Mouse (Mus musculus): ENCODE measurements around the gene Il2ra. TPM values are rescaled to one million over a fixed set of nuclear protein-coding genes. Genes with fewer than 3 reads are reported as not detected.
A peak's percentile ranks its signal among the peaks of the same experiment; 100 is the strongest.

Gene Il2ra
- polyA plus RNA-seq, 1 experiment = not detected

DNA sequence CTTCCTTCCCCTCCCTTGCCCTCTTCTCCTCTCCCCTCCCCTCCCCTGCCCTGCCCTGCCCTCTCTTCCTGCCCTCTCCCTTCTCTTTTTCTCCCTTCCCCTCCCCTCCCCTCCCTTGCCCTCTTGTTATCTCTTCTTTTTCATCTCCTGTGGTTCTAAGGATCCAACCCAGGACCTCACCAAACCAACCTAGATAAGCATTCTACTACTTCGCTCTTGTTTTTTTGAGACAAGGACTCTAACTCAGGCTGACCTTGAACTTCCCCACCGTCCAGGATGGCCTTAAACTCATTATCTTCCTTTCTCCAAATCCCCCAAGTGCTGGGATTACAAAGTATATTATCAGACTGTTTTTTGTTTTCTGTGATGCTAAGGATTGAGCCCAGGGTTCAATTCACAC is 10.2 kb downstream of the Il2ra start:
- no peaks in the 10 kb centered on the region for H3K27me3 ChIP-seq (ENCODE audit: control insufficient read depth, insufficient read depth, insufficient read length)
- TF ChIP-seq SRF (IDR thresholded peaks at IDR 0.05; ENCODE audit: control insufficient read depth, insufficient read length, low read depth) = no peak
- no peak for TF ChIP-seq MYOG (IDR thresholded peaks at IDR 0.05; ENCODE audit: control insufficient read depth in 1 of 3, insufficient read depth in 1 of 3, insufficient read length in 2 of 3, low read depth in 2 of 3)
- TF ChIP-seq POLR2AphosphoS2 (IDR thresholded peaks at IDR 0.05; ENCODE audit: insufficient read length, low read depth) = no peak
- no peak for TF ChIP-seq CEBPB (IDR thresholded peaks at IDR 0.05; ENCODE audit: insufficient read depth, poor library complexity, severe bottlenecking)
- no peak for TF ChIP-seq E2F4 (IDR thresholded peaks at IDR 0.05; ENCODE audit: insufficient read depth)
- TF ChIP-seq MAX (IDR thresholded peaks at IDR 0.05; ENCODE audit: low read depth) = no peak
- no peak for TF ChIP-seq POLR2A (IDR thresholded peaks at IDR 0.05; ENCODE audit: insufficient read length, low read depth)
- H3ac ChIP-seq (ENCODE audit: control insufficient read depth, insufficient read length) = no peak overlapping the region
- H3K36me3 ChIP-seq (ENCODE audit: control insufficient read depth, insufficient read depth) = no peaks in the 10 kb centered on the region
- no peak overlapping the region for H3K4me3 ChIP-seq
- H3K79me2 ChIP-seq (ENCODE audit: control insufficient read depth, insufficient read depth) = no peaks in the 10 kb centered on the region
- no peak overlapping the region for H3K4me2 ChIP-seq (ENCODE audit: low read depth)

DNA sequence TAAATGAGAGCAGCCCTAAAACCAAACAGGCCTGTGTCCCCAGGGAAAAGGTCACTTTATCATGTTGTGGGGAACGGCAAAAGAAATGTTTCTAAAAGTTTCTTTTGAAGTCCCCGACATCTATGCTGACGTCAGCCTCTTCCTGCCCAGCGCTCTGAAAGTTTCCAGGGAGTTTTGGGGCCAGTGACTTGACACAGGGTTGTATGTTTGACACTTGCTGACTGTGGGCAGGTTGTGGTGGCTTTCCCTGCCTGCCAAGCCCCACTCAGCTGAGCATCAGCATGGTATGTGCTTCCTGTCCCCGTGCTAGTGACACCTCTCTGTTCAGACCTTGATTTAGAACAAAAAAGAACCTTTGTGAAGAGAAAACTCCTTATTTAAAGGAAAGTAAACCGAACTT is 10.7 kb downstream of the Il2ra start:
- Histone ChIP-seq H3K4me3 (no peak overlapping the region), H3K36me3 (ENCODE audit: control insufficient read depth, insufficient read depth) (no peaks in the 10 kb centered on the region), H3K79me2 (ENCODE audit: control insufficient read depth, insufficient read depth) (no peaks in the 10 kb centered on the region), H3ac (ENCODE audit: control insufficient read depth, insufficient read length) (no peak overlapping the region), H3K27me3 (ENCODE audit: control insufficient read depth, insufficient read depth, insufficient read length) (no peaks in the 10 kb centered on the region), H3K4me2 (ENCODE audit: low read depth) (no peak overlapping the region)
- TF ChIP-seq MAX (IDR thresholded peaks at IDR 0.05; ENCODE audit: low read depth) (no peak), CEBPB (IDR thresholded peaks at IDR 0.05; ENCODE audit: insufficient read depth, poor library complexity, severe bottlenecking) (no peak), TCF3 (IDR thresholded peaks at IDR 0.05; ENCODE audit: insufficient read length, low read depth) (no peak), POLR2AphosphoS2 (IDR thresholded peaks at IDR 0.05; ENCODE audit: insufficient read length, low read depth) (no peak), POLR2A (IDR thresholded peaks at IDR 0.05; ENCODE audit: insufficient read length, low read depth) (no peak), TCF12 (IDR thresholded peaks at IDR 0.05; ENCODE audit: insufficient read depth, poor library complexity, severe bottlenecking) (no peak), REST (IDR thresholded peaks at IDR 0.05; ENCODE audit: insufficient read depth, insufficient read length) (no peak), MYOG (IDR thresholded peaks at IDR 0.05; ENCODE audit: control insufficient read depth in 1 of 3, insufficient read depth in 1 of 3, insufficient read length in 2 of 3, low read depth in 2 of 3) (no peak), USF1 (IDR thresholded peaks at IDR 0.05; ENCODE audit: low read depth) (no peak), SRF (IDR thresholded peaks at IDR 0.05; ENCODE audit: control insufficient read depth, insufficient read length, low read depth) (no peak), MYOD1 (IDR thresholded peaks at IDR 0.05; ENCODE audit: control insufficient read depth in 1 of 3, insufficient read length in 2 of 3, low read depth in 2 of 3) (no peak), E2F4 (IDR thresholded peaks at IDR 0.05; ENCODE audit: insufficient read depth) (no peak)

DNA sequence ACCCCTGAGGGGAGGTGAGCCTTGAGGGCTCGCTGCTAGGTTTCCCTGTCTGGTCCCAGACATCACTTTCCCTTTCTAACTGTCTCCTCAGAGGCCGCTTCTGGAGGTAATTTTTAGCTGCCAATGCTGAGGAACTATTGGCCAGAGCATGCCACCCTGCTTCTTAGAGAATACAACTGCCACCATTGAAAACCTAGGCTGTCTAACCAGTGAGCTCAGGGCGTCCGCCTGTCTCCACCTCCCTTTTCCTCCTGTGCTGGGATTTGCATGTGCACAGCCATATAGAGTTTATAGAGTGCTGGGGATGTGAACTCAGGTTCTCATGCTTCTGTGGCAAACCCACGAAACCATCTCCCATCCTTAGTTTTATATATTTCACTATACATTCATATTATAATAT is 11.2 kb downstream of the Il2ra start:
- TF ChIP-seq E2F4 (IDR thresholded peaks at IDR 0.05; ENCODE audit: insufficient read depth) (no peak), SRF (IDR thresholded peaks at IDR 0.05; ENCODE audit: control insufficient read depth, insufficient read length, low read depth) (no peak), MAX (IDR thresholded peaks at IDR 0.05; ENCODE audit: low read depth) (no peak), MYOD1 (IDR thresholded peaks at IDR 0.05; ENCODE audit: control insufficient read depth in 1 of 3, insufficient read length in 2 of 3, low read depth in 2 of 3) (no peak), USF1 (IDR thresholded peaks at IDR 0.05; ENCODE audit: low read depth) (no peak), TCF3 (IDR thresholded peaks at IDR 0.05; ENCODE audit: insufficient read length, low read depth) (no peak), TCF12 (IDR thresholded peaks at IDR 0.05; ENCODE audit: insufficient read depth, poor library complexity, severe bottlenecking) (no peak), CEBPB (IDR thresholded peaks at IDR 0.05; ENCODE audit: insufficient read depth, poor library complexity, severe bottlenecking) (no peak), POLR2AphosphoS2 (IDR thresholded peaks at IDR 0.05; ENCODE audit: insufficient read length, low read depth) (no peak), POLR2A (IDR thresholded peaks at IDR 0.05; ENCODE audit: insufficient read length, low read depth) (no peak), REST (IDR thresholded peaks at IDR 0.05; ENCODE audit: insufficient read depth, insufficient read length) (no peak), MYOG (IDR thresholded peaks at IDR 0.05; ENCODE audit: control insufficient read depth in 1 of 3, insufficient read depth in 1 of 3, insufficient read length in 2 of 3, low read depth in 2 of 3) (no peak)
- H3K79me2 ChIP-seq (ENCODE audit: control insufficient read depth, insufficient read depth) = no peaks in the 10 kb centered on the region
- H3K4me3 ChIP-seq = no peak overlapping the region
- no peak overlapping the region for H3ac ChIP-seq (ENCODE audit: control insufficient read depth, insufficient read length)
- H3K4me2 ChIP-seq (ENCODE audit: low read depth) = no peak overlapping the region
- H3K36me3 ChIP-seq (ENCODE audit: control insufficient read depth, insufficient read depth) = no peaks in the 10 kb centered on the region
- no peaks in the 10 kb centered on the region for H3K27me3 ChIP-seq (ENCODE audit: control insufficient read depth, insufficient read depth, insufficient read length)

DNA sequence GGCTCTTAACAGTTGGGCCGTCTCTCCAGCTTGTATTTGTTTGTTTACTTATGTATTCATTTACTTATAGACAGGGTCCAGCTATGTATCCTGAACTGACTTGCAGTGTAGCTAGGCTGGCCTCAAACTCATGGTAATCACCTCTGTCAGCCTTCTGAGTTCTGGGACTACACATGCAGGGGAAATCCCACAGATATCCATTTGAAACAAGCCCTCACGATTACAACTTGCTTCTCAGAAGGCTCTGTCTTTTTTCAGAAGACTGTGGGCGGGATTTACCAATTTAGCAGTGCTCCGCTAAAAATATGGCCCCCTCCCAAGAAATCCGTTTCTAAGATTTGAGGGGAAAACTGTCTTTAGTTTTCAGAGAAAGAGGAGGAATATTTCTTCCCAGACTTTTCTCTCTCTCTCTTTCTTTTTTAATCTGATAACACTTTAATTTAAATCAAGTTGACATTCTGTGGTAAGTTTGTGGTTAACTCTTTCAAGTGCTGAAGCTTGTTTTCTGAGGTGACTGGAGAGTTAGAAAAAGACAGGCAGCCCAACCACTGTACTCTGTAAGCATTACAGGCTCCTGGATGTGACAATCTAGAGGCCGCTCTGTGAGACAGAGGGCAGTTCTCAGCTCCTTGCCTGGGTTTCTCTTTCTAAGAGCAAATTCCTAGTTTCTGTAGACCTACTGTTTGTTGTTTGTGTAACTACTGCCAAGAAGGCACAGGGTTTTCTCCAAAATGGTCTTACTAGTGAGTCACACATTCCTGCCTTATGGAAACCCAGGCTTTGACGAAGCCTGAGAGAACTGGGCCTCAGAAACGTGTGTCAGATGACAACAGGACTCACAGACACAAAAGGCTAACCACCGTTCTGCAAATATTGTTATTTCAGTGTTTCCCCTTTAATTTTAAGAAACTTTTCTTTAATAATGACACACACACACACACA is 12.7 kb downstream of the Il2ra start:
- no peaks in the 10 kb centered on the region for H3K27me3 ChIP-seq (ENCODE audit: control insufficient read depth, insufficient read depth, insufficient read length)
- no peak for TF ChIP-seq MAX (IDR thresholded peaks at IDR 0.05; ENCODE audit: low read depth)
- TF ChIP-seq POLR2A (IDR thresholded peaks at IDR 0.05; ENCODE audit: insufficient read length, low read depth) = no peak
- no peak for TF ChIP-seq E2F4 (IDR thresholded peaks at IDR 0.05; ENCODE audit: insufficient read depth)
- peak overlapping the region; percentile 50 for H3K4me2 ChIP-seq (ENCODE audit: low read depth)
- H3K36me3 ChIP-seq (ENCODE audit: control insufficient read depth, insufficient read depth) = no peaks in the 10 kb centered on the region
- H3ac ChIP-seq (ENCODE audit: control insufficient read depth, insufficient read length) = no peak overlapping the region
- H3K4me3 ChIP-seq = no peak overlapping the region
- no peaks in the 10 kb centered on the region for H3K79me2 ChIP-seq (ENCODE audit: control insufficient read depth, insufficient read depth)

DNA sequence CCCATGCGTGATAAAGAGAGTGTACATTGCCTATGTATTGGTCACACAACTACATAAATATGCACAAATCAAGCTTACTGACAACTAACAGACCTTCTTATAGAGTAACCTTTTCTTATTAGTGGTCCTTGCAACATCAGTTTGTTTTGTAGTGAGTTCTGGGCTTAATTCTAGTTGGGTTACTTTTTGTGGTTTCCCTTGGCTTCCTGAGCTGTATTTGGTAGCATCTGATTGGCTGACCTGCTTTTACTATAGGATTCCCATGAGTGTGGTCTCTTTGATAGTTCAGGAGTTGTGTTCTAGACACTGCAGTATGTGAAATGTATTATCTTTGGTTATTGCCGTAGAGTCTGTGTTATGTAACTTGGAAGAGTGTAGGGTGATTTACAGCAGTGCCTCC is 15.0 kb downstream of the Il2ra start:
- Histone ChIP-seq H3K4me3 (no peak overlapping the region), H3K4me2 (ENCODE audit: low read depth) (no peak overlapping the region), H3ac (ENCODE audit: control insufficient read depth, insufficient read length) (no peak overlapping the region), H3K79me2 (ENCODE audit: control insufficient read depth, insufficient read depth) (no peaks in the 10 kb centered on the region), H3K27me3 (ENCODE audit: control insufficient read depth, insufficient read depth, insufficient read length) (no peaks in the 10 kb centered on the region), H3K36me3 (ENCODE audit: control insufficient read depth, insufficient read depth) (no peaks in the 10 kb centered on the region)
- no peak for TF ChIP-seq POLR2A (IDR thresholded peaks at IDR 0.05; ENCODE audit: insufficient read length, low read depth)
- TF ChIP-seq MYOD1 (IDR thresholded peaks at IDR 0.05; ENCODE audit: control insufficient read depth in 1 of 3, insufficient read length in 2 of 3, low read depth in 2 of 3) = no peak
- TF ChIP-seq MYOG (IDR thresholded peaks at IDR 0.05; ENCODE audit: control insufficient read depth in 1 of 3, insufficient read depth in 1 of 3, insufficient read length in 2 of 3, low read depth in 2 of 3) = no peak
